Mouse (Mus musculus) C2C12 (cell line): ENCODE measurements at regions not wholly inside any gene's neighbourhood (a gene's known extent, or its start where the extent isn't known, plus 50 kb on each side); places are given as distances from the start of the nearest gene placed in this dataset.

Experiments
- H3K27me3 ChIP-seq: one replicate; pipeline ENCODE4 v1.6.1; 2011; ENCODE audit not compliant: control insufficient read depth, insufficient read depth, insufficient read length
- H3K36me3 ChIP-seq: one replicate; pipeline ENCODE4 v1.6.1; 2011; ENCODE audit not compliant: control insufficient read depth, insufficient read depth
- H3K4me3 ChIP-seq: one replicate; pipeline ENCODE4 v1.5.1; 2011; ENCODE audit warnings: mild to moderate bottlenecking, control low read depth; ENCODE audit not compliant: poor library complexity, insufficient read depth, severe bottlenecking
- H3K79me2 ChIP-seq: one replicate; pipeline ENCODE4 v1.6.1; 2011; ENCODE audit not compliant: control insufficient read depth, insufficient read depth
- H3K79me3 ChIP-seq: one replicate; pipeline ENCODE4 v1.6.1; 2011; ENCODE audit warnings: low read depth, control low read depth
- H3ac ChIP-seq: one replicate; pipeline ENCODE3; 2011; ENCODE audit warnings: low read depth; ENCODE audit not compliant: control insufficient read depth, insufficient read length
- CEBPB ChIP-seq: IDR thresholded peaks from one replicate; pipeline ENCODE4 v1.6.1; 2011; ENCODE audit warnings: low read depth, mild to moderate bottlenecking, control low read depth, moderate library complexity
- CTCF ChIP-seq: IDR thresholded peaks from one replicate; pipeline ENCODE4 v1.5.1; 2011; ENCODE audit not compliant: control insufficient read depth, insufficient read depth, insufficient read length
- FOSL1 ChIP-seq: IDR thresholded peaks from one replicate; pipeline ENCODE4 v1.8.0; 2011; ENCODE audit warnings: mild to moderate bottlenecking, low read length; ENCODE audit not compliant: poor library complexity, insufficient read depth, severe bottlenecking
- MAX ChIP-seq: IDR thresholded peaks from one replicate; pipeline ENCODE4 v1.6.1; 2011; ENCODE audit warnings: mild to moderate bottlenecking, control low read depth
- MYOD1 ChIP-seq: IDR thresholded peaks from one replicate; pipeline ENCODE4 v1.6.1; 2011; ENCODE audit warnings: low read depth; ENCODE audit not compliant: control insufficient read depth, insufficient read length
- MYOG ChIP-seq: IDR thresholded peaks from one replicate; pipeline ENCODE4 v1.6.1; 2011; ENCODE audit not compliant: control insufficient read depth, insufficient read length; ENCODE audit errors: extremely low read depth
- USF1 ChIP-seq: IDR thresholded peaks from one replicate; pipeline ENCODE4 v1.6.1; 2011; ENCODE audit warnings: low read depth, mild to moderate bottlenecking, control low read depth, moderate library complexity

GRCm38 (mm10) chr16:15086556-15086955, 180.2 kb downstream of the Efcab1 start:
- TF ChIP-seq CTCF (no peak), USF1 (no peak), MYOG (no peak), CEBPB (no peak), MYOD1 (no peak), MAX (no peak), FOSL1 (no peak)
- Histone ChIP-seq H3ac (no peak overlapping the region), H3K4me3 (no peak overlapping the region), H3K36me3 (no peaks in the 10 kb centered on the region), H3K79me3 (no peaks in the 10 kb centered on the region), H3K79me2 (no peaks in the 10 kb centered on the region), H3K27me3 (no peaks in the 10 kb centered on the region)

GRCm38 (mm10) chr16:15103938-15104337, 197.5 kb downstream of the Efcab1 start:
- H3ac ChIP-seq, result no peak overlapping the region
- H3K79me2 ChIP-seq, result no peaks in the 10 kb centered on the region
- no peak for TF ChIP-seq MYOD1
- TF ChIP-seq CEBPB, result no peak
- TF ChIP-seq USF1, result no peak
- TF ChIP-seq CTCF, result no peak
- no peak for TF ChIP-seq FOSL1
- TF ChIP-seq MYOG, result no peak
- no peak for TF ChIP-seq MAX

GRCm38 (mm10) chr16:15107234-15107633, 200.8 kb downstream of the Efcab1 start:
- Histone ChIP-seq H3K27me3 (no peaks in the 10 kb centered on the region), H3K4me3 (no peak overlapping the region), H3K79me3 (no peaks in the 10 kb centered on the region), H3K79me2 (no peaks in the 10 kb centered on the region), H3K36me3 (no peaks in the 10 kb centered on the region), H3ac (no peak overlapping the region)
- no peak for TF ChIP-seq CTCF
- no peak for TF ChIP-seq CEBPB
- no peak for TF ChIP-seq MAX
- TF ChIP-seq MYOD1, result no peak
- no peak for TF ChIP-seq MYOG
- TF ChIP-seq USF1, result no peak
- no peak for TF ChIP-seq FOSL1

More at GRCm38 (mm10) chr16:15103938-15104337, 197.5 kb downstream of the Efcab1 start:
- no peaks in the 10 kb centered on the region for H3K27me3 ChIP-seq
- no peaks in the 10 kb centered on the region for H3K79me3 ChIP-seq
- no peaks in the 10 kb centered on the region for H3K36me3 ChIP-seq
- H3K4me3 ChIP-seq, result no peak overlapping the region

- Histone ChIP-seq H3ac (no peak overlapping the region), H3K79me3 (no peaks in the 10 kb centered on the region), H3K4me3 (no peak overlapping the region), H3K27me3 (no peaks in the 10 kb centered on the region), H3K79me2 (no peaks in the 10 kb centered on the region), H3K36me3 (no peaks in the 10 kb centered on the region)
- TF ChIP-seq MAX (no peak), USF1 (no peak), CEBPB (no peak), MYOG (no peak), CTCF (no peak), MYOD1 (no peak), FOSL1 (no peak)
Observed at GRCm38 (mm10) chr16:15113131-15113530, 204.1 kb upstream of the Gm21897 start.

GRCm38 (mm10) chr16:15113989-15114556, 203.2 kb upstream of the Gm21897 start:
- Histone ChIP-seq H3K79me3 (no peaks in the 10 kb centered on the region), H3K36me3 (no peaks in the 10 kb centered on the region), H3K4me3 (no peak overlapping the region), H3ac (no peak overlapping the region), H3K79me2 (no peaks in the 10 kb centered on the region), H3K27me3 (no peaks in the 10 kb centered on the region)
- TF ChIP-seq CEBPB, result no peak
- TF ChIP-seq MAX, result no peak
- no peak for TF ChIP-seq FOSL1
- TF ChIP-seq MYOG, result no peak
- no peak for TF ChIP-seq MYOD1
- TF ChIP-seq CTCF, result no peak
- no peak for TF ChIP-seq USF1

- H3K4me3 ChIP-seq, result no peak overlapping the region
- TF ChIP-seq MAX, result no peak
- TF ChIP-seq USF1, result no peak
- TF ChIP-seq CTCF, result no peak
- no peak for TF ChIP-seq CEBPB
- TF ChIP-seq MYOG, result no peak
- TF ChIP-seq FOSL1, result no peak
- no peak for TF ChIP-seq MYOD1
Observed at GRCm38 (mm10) chr16:15114574-15115230, 202.6 kb upstream of the Gm21897 start.

More at GRCm38 (mm10) chr16:15114574-15115230, 202.6 kb upstream of the Gm21897 start:
- Histone ChIP-seq H3K27me3 (no peaks in the 10 kb centered on the region), H3K79me3 (no peaks in the 10 kb centered on the region), H3K36me3 (no peaks in the 10 kb centered on the region), H3ac (no peak overlapping the region), H3K79me2 (no peaks in the 10 kb centered on the region)
